Mouse (Mus musculus) layer of hippocampus, postnatal 10 days (tissue): ENCODE data around the gene Dnah1. TPM values are rescaled to one million over a fixed set of nuclear protein-coding genes. Genes with fewer than 3 reads are reported as not detected.

ENCODE experiments used
- DNase-seq, 2 experiments: peaks; one replicate each; pipeline ENCODE4 v3.0.0; 2021; ENCODE audit warnings: low spot score in 2 of 2
- long read RNA-seq: library from polyadenylated mRNA; stranded (forward); transcript quantifications from one replicate; pipeline ENCODE4 v2.0.0, GENCODE M21; 2023
- total RNA-seq, 2 experiments: library from RNA; stranded (reverse); gene quantifications; 2 replicates each; pipeline ENCODE4 v1.2.3; 2021

Dnah1 gene
- 1 to 10 TPM; 2.2 to 2.4 TPM for total RNA-seq
- long read RNA-seq = 0 reads

DNA sequence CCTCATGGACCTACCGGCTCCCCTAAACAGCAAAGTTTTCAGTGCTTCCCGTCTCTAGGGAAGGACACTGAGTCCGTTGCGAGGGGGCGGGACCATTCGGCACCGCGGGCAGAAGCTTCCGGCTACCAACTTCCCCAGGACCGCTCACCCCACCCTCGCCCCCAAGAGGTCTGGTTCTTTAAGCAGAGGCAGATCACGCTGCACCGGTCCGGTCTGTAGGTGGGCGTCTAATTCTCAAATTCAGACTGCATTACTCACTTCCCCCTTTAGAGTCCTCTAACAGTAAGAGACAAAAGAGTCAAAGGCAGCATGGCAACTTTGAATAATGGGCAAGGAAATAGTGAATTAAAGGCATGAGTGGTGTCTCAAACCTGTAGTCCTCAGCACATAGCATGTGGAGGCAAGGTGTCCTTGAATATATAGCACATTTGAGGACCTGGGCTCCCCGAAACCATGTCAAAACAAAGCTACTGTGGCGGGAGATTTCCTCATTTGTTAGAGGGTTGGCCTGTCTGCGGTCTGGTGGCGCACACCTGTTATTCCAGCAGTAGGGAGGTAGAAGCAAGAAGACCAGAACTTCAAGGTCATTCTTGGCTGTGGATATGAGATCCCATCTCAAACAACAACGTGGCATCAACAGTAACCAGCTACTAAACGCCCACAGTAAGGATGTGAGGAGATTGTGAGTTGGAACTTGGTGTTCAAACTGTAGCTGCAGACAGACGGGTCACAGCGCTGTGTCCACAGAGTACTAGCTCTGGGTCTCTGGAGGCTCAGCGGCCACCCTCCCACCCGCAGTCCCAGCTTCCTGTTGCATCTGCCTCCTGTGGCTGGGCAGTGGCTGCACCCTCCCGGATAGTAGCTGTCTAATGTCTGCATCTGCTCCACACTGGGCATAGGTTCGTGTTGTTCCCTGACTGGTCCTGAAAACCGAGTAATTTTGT, at the start of gene Dnah1:
Dnah1 (minus strand) TSS at position 48 of the 944 bp plus-strand sequence.
- peak; percentile 28 to 41 for DNase-seq

DNA sequence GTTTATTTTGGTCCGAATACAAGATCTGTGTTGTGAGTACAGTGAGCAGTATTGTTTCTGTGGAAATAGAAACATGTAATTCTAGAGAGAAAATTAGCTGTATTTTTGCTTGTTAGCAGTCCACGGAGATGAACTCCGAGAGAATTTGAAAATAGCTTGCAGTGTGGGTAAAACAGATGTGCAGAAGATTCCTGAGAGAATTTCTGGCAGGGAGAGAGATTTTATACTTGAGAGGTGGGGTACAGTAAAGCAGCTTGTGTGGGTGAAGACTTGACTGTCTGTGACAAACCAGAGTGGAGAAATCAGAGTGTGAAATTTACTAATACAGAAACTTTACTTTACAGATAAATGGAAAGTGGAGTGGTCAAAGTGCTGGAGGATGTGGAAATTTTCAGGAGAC, 45.7 kb upstream of the Dnah1 start:
- no peak for DNase-seq

DNA sequence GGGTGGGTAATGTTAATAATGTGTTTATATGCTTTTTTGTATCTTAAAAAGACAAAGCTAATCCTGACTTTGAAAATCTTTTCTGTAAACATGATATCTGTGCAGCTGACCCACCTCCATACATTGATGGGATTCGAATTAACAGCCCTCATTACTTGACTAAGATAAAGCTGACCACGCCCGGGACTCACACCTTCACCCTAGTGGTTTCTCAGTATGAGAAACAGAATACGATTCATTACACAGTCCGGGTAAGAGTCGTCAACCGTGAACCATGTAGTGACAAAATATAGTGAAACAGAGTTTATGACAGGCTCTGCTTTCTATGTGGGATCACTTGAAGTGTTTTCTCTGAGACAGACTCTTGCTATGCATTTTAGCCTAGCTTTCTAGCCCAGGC, 44.3 kb upstream of the Dnah1 start:
- DNase-seq = no peak

DNA sequence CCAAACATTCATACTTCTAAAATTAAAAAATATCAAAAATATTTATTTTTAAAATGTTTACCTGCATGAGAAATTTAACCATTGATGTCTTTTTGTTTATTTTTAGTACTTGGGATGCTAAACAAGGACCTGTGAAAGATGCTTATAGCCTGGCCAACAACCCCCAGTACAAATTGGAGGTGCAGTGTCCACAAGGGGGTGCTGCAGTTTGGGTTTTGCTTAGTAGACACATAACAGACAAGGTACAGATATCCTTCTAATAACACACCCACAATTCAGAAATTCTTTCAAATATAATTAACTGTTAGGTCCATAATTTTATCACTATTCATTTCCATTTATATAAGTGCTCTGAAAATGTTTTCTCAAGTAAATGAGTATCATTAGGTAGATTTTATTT, 41.7 kb upstream of the Dnah1 start:
- peak; percentile 78 to 84 for DNase-seq

DNA sequence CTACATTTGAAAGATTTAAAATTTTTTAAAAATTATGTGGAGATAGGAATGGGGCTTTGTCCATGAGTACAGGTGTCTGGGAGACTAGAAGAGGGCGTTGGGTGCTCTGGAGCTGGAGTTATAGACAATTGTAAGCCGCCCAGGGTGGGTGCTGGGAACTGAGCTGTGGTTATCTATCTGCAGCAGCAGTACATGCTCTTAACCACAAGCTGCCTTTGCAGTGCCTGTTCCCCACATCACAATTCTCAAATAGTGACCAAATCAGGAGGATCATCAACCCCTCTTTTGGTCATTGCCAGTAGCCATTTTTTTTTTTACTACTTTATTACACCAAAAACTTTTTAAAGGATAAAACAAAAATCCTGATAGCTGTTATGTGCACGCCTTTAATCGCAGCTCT, 40.9 kb upstream of the Dnah1 start:
- DNase-seq = no peak

DNA sequence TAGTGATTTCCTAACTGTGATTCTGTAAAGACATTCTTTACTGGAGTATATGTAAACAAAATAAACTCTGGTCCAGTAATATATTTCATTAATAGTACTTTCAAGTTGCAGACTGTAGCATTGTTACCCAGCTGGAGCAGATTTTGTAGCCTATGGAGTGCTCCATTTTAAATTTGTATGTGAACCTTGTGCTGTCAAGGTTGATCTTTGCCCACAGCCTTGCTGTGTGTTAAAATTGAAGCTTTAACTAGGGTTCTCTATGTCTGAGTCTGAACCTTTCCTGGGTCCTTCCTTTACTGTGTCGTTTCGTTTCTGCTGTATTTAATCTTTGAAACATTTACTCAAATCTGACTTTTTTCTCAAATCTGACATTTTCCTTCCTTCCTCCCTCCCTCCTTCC, 38.5 kb upstream of the Dnah1 start:
- DNase-seq = no peak

DNA sequence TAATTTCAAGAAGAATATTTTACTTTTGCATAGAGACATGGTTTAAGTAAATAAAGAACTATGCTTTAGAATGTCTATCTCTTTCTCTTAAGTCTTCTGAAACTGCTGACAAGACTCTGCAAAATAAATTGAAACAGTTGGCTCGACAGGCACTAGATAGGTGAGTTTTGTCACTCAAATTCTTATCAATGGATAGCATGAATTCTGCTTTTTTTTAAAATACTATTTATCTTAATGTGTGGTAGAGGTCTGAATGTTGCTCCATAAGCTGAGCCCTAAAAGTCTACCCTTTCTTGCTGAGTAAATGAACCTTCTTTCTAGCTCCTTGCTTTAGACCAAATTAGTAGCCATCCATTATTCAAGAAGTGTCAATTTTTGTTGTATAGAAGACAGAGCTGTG, 21.7 kb upstream of the Dnah1 start:
- no peak for DNase-seq

DNA sequence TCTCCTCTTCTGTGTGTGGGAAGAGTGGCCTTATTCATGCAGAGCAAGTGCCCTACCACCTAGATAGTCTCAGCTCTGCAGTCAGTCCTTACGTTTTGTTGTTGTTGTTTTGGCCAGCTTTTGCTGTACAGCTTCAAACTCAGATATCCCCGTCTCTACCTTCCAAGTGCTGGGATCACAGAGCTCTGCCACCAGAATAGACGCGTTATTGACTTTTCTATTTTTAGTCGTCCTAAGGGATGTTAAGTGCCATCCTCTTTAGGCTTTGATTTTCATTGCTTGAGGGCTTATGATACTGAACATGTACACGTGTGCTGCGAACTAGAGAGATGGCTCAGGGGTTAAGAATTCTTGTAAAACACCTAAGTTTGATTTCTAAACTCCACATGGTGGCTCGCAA, 19.5 kb upstream of the Dnah1 start:
- DNase-seq = no peak

DNA sequence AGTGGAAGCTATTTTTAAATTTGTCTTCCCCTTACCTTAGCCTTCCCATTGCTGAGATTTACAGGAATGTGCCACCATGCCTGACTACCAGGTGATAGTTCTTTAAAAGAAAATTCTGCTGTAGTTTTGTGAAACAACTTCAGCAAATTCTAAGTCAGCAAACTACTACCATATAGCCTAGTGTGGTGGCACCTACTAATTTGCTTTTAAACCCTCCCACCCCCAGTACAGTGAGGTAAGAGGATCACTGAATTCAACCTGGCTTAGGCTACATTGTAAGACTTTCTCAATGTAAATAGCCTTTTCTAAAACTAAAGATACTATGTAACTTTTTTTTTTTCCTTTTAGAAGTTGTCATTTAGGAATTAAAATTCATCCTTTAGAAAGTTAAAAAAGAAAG, 14.3 kb upstream of the Dnah1 start:
- no peak for DNase-seq

DNA sequence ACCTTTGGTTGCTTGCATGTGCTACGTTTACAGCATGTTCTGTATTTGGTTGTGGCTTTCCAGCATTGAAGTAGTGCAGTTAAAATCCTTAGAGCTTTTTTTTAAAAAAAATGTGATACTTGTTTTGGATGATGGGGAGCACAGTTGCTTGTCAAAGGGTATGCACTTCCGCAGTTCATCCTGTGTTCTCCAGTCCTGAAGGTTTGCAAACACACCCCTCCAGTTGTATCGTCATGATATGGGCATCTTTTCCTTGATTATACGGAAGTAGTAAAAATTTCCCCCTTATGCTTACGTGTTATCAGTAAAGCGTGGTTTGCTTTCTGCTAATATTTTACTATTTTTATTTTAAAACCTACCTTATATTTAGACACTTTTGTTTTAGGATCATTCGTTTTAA, 13.7 kb upstream of the Dnah1 start:
- no peak for DNase-seq

DNA sequence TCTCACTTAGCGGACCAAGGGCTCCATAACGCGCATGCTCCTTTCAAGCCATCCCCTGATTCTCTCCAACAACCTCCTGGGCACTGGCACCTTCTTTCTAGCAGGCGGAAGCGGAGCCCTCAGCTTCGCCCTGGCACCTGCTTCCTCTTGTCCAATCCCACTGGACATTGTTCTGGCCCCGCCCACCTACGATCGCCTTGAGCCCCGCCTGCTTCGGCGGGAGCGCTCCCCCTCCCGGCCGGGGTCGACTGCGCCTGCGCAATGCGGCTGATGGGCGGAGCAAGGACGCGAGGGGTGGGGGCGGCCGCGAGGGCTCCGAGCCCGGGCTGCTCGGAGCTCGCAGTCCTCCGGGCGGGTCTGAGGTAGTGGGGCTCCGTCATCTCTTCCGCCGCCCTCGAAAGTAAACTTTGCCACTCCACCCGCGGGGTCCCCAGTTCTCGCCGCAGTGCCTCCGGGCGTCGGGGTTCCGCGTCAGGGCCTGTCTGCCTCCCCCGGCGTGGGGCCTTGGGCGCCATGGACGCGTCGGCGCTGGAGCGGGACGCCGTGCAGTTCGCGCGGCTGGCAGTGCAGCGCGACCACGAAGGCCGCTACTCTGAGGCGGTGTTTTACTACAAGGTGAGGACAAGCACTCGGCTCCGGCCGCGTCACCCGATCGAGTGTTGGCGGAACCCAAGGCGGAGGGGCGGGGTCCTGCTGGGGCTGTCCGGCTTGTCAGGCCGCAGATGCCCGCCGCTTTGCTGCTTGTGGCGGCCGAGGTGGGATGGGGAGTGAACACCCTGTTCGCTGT, 12.9 kb upstream of the Dnah1 start, which contains the start of gene Capn7:
Capn7 (plus strand) TSS at position 270 of the 787 bp plus-strand sequence.
- DNase-seq = peak; percentile 99

DNA sequence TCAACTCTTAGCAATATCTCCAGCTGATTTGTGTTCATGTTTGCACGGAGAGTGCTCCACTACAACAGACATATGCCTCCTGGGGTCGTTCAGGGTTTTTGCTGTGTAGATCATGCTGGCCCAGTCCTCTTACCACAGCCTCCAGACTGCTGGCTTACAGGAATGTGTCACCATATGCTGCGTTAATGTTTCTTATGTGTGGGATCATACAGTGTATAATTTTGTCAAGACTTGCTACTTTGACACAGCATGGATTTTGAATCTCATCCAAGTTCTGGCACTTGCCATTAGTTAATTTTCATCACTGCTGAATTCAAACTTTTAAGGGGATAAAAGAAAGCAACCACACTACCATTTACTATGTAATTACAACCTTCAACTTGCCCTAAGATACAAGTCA, 12.1 kb upstream of the Dnah1 start:
- no peak for DNase-seq

DNA sequence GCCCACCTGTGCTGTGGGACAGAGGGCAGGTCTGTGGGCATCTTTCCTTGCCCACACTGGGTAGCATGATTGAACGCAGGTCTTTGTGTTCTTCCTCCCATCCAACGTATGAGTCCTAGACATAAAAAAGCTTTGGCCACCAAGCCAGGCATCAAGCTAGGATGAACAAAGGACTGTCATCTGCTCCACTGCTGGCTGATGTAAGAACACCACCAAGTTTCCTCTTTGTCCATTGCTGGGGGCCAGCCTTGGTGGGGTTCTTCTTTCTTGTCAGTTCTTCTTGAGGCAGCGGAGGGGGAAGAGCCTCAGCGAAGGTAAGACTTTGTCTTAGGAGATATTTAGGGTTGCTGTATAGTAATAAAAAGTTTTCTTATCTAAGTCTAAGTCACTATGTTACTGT, 7.3 kb upstream of the Dnah1 start:
- DNase-seq = no peak

DNA sequence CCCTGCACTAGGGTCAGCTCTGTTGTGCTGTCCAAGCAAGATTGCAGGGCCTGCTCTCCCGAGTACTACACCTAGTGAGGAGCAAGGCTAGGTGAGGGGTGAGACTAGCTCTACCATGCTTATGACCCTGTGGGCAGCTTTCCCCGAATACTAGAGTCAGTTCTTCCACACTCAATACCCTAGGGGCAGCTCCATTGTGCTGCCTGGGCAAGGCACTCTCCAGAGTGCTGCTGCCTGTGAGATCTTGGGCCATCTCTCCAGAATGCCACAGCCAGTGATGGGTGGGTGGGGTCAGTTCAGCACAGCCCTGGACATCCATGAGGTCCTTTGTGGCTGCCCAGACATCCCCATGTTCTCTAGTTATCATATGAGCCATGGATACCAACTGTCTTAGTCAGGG, 6.0 kb upstream of the Dnah1 start:
- no peak for DNase-seq

DNA sequence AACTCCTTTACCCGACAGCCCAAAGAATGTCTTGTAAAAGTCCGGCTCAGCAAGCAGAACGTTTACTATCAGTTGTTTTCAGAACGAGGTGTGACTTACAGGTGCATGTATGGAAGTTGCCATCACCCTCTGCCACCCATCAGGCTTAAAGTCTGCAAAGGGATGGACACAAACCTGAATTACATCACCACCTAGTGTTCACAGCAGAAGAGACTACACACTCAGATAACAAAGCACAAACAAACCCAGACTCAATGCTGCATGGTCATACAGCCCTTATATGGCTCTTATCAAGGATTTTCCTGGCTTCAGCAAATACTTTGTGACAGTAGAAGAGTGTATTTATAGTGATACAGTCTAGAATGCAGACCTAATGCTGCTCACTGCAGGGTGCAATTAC, 4.0 kb upstream of the Dnah1 start:
- DNase-seq = no peak

DNA sequence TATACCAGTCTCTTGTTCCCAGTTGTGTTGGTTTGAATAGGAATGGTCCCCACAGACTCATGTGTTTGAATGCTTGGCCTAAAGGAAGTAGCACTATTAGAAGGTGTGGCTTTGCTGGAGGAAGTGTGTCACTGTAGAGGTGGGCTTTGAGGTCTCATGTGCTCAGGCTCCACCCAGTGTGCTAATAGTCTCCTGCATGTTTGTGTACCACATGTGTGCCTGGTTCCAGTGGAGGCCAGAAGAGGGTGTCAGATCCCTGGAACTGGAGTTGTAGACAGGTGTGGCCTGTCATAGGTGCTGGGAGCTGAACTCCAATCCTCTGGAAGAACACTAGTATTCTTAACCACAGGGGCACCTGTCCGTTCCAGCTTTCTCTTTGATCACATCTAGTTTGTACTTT, 3.5 kb upstream of the Dnah1 start:
- no peak for DNase-seq

DNA sequence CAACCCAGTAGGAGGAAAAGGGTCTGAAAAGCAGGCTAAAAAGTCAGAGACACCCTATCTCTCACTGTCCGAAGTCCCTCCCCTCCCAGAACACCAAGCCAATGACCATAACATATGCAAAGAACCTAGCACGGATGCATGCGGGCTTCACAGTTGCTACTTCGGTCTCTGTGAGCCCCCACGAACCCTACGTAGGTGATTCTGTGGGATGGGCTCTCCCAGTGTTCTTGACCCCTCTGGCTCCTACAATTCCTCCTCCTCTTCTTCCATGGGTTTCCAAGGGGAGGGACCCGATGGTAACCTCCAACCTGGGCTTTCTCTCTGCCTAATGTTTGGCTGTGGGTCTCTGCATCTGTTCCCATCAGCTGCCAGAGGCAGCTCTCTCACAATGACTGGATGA, 3.1 kb upstream of the Dnah1 start:
- no peak for DNase-seq

DNA sequence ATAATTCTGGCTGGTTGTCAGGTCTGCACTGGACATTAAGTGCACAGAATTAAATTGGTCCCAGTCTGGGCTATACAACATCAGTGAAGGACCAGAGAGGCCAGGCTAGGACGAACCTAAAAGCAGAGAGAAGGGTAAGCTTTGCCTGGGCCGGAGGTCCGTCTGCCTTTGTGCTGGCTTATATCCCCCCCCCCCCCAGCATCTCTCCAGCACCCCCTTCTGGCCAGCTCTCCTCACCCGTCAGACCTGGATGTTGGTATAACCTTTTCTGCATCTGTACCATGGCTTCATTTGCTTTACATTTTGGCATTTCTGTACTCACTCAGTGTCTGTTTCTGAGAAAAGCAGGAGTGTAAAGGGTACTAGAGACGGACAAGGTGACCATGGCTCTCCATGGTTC, 1.9 kb upstream of the Dnah1 start:
- no peak for DNase-seq

DNA sequence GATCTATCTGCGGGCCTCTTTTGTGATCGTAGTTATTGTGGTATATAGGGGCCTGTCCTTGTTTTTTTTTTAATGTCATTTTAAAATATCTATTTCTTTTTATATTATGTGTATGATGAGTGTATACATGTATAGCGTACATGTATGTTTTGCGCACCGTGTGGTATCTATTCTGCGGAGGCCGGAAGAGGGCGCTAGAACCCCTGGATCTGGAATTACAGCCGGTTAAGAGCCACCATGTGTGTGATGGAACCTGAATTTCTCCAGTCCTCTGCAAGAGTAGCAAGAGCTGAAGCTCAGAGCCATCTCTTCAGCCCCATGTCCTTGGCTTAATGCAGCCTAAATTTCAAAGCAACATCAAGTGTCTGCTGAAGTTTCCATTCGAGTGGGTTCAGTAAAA, 1.2 kb upstream of the Dnah1 start:
- DNase-seq = no peak

DNA sequence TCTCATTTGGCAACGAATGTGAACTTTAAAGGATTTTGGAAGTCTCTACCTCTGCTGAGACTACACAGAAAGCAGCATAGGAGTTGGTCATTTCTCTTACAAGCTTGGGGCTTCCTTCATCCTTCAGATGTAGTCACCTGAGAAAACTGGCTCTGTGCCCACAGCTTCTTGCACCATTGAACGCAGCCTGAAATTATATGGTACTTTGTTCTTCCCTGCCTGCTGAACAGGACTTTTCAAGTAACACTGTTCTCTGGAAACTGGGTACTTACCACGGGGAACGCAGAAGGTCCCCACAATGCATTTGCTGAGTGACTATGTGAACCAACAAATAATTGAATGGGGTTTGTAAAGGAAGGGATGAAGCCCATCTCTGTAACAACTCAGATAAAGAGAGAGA, 507 bp downstream of the Dnah1 start:
- no peak for DNase-seq

DNA sequence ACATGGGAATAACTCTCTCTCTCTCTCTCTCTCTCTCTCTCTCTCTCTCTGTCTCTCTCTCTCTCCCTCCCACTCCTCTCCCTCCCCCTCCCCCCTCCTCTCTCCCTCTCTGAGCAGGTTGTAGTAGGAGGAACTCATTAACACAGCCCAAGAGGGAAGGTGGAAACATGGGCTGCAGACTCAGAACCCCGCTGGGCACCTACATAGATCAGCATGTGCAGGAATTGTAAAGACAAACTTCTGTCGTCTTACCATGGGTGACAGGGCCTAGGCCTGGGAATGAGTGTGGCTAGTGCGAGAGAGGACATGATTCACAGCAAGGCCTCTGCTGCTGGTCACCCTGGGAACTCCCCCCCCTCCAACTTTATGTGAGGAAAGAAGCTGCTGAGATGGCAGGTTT, 1.5 kb downstream of the Dnah1 start:
- DNase-seq = no peak

DNA sequence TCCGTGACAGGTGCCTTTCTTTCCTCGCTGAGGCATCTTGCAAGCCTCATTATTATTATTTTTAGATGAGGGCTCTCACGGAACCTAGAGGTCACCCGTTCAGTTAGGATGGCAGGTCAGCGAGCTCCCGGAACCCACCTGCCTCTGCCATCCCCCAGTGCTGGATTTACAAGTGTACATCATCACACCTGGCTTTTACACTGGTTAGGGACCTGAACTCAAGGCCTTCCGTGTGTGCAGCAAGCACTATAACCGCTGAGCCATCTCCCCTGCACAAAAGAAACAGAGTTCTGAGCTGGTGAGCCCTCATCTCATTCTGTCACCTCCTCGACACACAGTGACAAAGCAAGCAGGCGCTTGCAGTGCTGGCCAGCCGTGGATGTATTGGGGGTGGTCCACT, 2.5 kb downstream of the Dnah1 start:
- no peak for DNase-seq
